Mouse (Mus musculus): ENCODE data around the gene Gm45261. TPM values are rescaled to one million over a fixed set of nuclear protein-coding genes. Genes with fewer than 3 reads are reported as not detected.
A peak's percentile ranks its signal among the peaks of the same experiment; 100 is the strongest.

Gene Gm45261
- total RNA-seq (2021), result not detected
- long read RNA-seq, experiment 1, result 0 reads
- long read RNA-seq, experiment 2, result 0 reads

DNA sequence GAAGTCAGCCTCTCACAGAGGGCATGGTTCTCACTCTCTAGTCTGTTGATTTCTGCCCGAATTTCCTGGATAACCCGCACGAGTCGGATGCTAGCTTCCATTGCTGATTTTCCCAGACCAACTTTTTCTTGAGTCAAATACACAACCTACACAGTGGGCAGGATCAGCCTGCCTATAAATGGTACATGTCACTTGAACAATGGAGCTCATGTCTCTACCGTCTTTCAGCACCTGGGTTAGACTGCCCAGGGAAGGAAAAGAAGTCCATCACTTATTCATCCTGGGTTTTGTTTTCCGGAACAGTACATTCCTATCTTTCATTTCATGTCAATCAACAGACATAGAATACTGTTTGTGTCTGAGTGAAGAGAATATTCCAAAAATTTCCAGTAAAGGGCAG lies at the start of gene Gm45261:
Gm45261 (minus strand) TSS at position 101 of the 400 bp plus-strand sequence.
- DNase-seq, result no peak

DNA sequence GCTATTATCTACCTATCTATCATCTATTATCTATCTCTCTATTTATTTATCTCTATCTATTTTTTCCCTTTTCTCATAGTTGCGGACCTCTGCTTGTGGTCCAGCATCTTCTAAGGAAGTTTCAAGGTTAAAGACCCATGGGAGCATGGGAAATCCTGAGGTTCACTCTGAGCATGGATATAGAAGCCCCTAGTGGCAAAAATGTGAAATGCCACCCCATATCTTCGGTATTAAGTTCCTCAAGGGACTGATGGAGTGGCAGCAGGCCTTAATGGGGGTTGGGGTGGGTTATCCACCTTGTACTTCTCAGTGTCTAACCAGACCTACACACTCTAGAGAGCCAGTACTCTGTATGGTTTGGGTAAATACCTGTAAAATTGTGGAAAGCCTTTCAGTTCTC lies 43.5 kb upstream of the Gm45261 start:
- no peak for DNase-seq

DNA sequence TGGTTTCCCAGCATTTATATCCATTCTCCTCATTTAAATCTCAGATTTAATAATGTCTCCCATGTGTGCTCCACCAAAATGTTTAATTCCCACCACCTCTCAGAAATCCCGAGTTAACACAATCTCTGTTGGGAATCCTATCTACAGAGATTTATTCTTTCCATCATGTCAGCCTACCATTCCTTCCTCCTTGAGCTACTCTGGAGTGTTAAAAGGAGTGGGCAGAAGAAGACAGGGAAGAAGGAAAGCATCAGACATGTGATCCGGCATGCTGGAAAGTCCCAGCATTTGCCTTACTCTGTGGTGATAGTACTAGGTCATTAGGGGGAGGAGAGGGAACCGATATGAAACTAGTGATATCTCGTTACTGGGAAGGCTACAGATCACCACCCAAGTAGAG lies 42.8 kb upstream of the Gm45261 start:
- DNase-seq, result no peak

DNA sequence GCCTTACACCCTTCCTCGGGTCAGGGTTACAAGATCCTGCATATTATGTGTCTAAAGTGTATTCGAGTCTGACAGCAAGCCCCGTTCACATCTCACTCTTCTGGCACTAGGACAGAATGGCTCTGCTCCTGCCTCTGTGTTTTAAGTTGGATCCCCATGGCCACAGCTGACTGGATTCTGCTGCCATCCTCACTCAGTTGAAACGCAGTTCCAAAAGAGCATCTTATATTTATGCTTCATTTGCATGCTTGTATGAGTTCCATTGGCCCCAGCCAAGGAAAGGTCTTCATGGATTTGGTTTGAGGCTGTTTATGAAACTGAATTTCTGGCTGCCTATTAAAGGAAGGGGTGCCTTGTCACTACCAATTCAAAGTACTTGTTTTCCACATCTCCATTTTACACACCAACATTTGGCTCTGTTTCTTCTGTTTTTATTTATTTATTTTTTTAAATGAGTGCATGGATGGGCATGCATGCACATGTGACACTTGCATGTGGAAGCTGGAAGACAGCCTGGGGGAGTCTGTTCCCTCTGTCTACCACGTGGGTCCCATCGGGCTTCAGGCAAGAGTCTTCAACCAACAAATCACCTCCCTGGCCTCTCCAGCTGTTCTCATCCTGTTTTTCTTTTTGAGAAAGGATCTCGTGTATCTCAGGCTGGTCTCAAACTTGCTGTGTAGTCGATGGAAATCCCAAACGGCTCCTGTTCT lies 41.4 kb upstream of the Gm45261 start:
- DNase-seq, result no peak

DNA sequence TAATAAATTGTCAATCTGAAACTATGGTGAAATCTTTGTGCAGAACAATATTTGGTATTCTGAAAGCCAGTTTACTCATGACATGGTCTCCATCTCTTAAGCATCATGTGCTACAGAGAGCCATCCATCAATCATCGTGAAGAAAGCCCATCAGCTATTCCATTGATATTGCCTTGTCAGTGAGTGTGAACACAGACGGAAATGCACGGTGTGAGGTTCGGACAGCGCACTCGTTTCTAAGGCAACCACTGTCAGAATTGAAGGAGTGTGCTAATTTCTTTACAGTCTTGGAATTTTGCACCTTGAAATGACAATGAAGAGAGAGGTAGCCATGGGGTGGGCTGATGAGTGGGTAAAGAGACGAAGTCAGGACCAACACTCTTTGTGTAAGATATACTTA lies 38.0 kb upstream of the Gm45261 start:
- no peak for DNase-seq

DNA sequence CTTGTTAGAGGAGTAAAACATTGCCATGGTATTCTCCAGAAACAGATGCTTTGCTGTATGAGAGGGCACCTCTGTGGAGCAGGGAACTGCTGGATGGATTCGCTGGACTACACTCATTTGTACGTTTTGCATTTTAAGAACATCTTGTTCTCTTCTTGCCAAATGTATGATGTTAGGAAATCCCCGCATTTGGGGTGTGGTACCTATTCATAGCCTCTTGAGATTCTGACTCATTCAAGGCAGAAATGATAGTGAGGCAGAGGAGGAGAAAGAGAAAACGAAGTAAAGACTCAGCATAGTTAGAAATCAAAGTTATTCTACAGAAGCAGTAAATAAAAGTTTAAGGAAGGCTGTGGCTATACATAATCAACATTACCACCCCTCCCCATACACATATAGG lies 35.1 kb upstream of the Gm45261 start:
- DNase-seq, result peak in 1 of 2 experiments; percentile 16

DNA sequence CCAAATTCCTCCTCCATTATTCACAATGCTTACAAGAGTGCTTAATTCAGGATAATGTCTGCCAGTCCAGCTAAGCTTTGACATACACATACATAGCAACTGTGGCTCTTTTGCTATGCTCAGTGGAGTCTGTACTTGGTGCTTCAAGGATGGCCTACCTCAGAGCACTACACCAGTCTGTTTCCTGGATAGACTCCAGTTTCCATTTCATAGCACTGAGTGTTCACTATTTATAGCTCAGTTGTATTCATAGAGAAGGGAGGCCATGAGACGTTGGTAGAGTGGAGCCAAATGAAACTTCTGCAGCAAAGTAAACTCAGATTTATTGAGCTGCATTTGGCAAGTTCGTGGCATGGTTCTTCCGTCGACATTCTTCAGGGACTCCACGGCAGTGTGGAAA lies 22.2 kb upstream of the Gm45261 start:
- peak; percentile 43 to 49 for DNase-seq

DNA sequence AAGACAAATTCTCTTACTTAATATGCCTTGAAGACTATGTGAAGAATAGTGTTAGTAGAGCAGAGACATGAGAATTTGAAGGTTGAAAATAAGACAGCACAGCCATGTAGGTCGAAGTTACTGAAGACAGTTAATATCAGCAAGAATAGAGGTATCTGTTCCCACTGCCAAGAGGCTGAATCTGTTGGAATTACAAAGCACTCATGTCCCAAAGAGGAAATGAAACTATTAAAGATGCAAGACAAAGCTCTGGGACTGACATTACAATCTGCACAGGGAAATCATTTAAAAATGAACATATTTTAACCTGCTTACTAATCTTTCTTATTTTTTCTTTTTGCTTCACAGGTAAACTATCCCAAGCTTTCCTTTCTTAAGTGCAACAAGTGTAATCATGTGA lies 13.7 kb upstream of the Gm45261 start:
- DNase-seq, result no peak

DNA sequence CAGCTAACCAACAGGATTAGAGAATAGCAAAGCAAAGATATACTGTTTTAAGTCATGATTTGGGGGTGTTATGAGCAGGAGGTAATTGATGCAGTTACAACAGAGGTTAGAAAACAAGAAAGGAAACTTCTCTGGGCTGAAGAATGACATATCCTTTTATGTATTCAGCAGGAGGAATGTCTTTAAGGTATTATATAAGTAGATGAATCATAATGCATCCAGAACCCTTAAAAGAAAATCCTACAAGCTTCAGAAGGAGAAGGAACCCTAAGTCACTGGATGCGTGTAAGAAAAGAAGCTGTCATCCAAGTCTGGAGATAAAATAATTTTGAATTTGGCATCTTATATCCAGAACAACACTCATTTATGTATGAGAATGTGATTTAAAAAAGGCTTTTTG lies 11.1 kb upstream of the Gm45261 start:
- DNase-seq, result no peak

DNA sequence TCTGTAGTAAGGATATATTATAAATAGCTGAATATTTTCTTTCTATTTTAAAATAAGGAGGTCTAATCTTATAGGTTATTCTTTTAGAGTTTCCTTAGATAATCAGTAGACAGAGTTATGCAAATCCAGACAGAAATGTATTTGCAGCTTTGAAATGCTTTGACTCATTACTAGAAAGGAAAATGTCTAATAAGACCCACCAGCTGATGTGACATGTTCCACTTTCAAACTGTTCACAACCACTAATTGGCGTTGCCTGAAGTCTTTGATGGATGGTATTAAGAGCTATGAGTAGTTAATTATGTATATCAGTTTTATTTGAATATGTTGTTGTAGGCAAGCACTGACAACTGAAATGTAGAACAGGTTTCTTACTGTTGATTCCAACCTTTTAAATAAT lies 1.3 kb downstream of the Gm45261 start:
- DNase-seq, result no peak

DNA sequence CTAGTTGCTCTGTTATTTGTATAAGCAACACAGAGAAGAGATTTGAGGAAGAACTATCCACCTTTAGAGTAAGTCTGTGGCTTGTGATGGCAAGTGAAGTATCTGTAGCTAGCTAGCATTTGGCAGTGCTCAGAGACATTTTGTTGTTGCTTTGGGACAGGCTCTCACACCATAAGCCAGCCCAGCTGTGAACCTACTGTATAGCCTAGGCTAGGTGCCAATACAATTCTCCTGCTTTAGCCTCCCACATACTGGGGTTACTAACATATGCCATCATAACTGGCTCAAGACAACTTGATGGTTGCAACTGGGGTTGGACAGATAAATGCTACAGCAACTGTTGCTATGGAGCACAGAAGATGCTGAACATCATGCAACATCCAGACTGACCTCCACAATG lies 1.8 kb downstream of the Gm45261 start:
- no peak for DNase-seq

DNA sequence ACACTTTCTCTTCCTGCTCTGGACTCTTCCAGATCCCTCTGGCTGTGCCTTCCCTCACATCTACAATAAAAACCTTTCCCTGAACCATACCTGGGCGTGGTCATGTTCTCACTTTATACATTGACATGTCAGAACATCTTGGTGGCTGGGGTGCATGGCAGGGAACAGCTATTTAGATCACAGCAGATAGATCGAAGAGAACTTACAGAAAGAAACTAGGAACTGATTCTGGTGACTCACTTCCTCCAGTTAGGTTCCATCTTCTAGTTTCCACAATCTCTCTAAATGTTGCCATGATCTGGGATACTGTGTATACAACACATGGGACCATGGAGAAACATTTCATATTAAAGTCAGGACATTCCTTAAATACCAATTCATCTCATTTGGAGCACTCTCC lies 7.3 kb downstream of the Gm45261 start:
- no peak for DNase-seq

DNA sequence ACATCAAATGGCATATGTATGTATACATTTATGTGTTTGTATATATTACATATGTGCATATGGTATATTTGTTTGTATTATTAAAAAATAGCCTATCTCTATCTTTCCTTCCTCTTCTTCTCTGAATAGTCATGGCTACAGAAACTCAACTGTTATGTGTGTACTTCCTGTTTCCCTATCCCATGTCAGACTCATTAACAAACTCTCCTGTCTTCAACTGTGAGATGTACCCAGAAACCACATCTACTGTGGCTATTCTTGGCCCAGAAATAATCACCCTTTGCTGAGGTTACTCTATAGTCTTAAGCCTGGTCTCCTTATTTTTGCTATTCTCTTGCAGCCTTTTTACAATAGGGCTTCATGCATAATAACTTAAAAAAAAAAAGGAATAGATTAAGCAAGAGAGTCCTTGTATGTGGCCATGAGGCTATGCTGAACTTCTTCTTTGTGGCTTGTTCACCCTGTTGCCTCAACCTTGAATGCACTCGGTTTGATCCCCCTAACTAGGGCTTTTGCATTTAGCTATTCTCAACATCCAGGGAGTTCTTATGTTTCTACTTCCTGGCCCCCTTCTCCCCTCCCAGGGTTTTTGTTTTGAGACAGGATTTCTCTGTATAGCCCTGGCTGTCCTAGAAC lies 9.2 kb downstream of the Gm45261 start:
- DNase-seq, result no peak

DNA sequence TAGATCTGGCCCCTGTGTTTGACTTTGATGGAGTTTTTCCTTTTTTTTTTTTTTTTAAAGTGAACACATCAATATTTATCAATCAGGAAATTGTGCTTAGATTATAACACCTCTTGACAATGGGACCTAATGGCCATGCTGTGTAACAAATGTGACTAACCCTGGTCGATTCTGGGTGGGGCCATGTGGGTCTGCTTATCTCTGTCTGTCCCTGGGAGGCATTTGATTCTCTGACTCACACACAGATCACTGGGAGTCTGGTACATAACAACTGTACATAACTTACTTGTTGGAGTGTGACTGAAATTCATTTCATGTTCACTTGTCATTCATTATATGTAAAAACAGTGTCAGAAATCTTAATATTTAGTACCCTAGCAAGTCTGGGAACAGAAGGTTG lies 13.7 kb downstream of the Gm45261 start:
- DNase-seq, result no peak

DNA sequence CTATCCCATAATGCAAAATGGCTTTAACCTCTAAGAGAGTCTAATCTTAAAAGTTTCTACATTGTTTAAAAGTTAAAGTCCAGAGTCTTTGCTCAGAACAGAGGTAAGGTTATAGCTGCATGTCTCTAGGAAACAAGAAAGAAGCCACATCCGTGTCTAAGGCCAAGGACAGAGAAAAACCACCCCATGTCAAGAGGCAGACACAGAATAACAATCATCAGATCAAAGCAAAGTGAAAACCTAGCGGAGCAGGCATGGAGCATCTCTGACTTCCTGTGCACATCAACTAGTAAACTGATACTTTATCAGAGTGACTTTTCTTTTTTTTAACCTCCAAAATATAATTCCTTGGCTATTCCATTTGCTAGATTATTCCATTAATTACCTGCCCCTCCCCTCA lies 20.3 kb downstream of the Gm45261 start:
- no peak for DNase-seq

DNA sequence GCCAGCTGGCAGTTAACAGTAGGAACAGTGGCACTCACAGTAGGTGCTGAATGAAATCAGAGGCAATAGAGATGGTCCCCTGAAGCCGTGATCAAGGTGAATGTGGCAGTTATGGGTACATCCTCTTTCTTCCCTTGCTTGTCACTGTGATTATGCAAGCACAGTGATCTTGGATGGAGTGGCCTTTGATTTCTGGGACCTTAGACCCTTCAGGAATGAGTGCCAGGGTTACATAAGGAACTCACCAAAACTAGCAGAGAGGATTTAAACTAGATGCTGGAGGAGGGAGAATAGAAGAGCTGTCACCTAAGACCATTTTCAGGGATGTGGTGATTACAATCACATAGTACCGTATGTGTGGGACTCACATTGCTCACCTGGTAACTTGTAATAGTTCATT lies 22.7 kb downstream of the Gm45261 start:
- DNase-seq, result no peak

DNA sequence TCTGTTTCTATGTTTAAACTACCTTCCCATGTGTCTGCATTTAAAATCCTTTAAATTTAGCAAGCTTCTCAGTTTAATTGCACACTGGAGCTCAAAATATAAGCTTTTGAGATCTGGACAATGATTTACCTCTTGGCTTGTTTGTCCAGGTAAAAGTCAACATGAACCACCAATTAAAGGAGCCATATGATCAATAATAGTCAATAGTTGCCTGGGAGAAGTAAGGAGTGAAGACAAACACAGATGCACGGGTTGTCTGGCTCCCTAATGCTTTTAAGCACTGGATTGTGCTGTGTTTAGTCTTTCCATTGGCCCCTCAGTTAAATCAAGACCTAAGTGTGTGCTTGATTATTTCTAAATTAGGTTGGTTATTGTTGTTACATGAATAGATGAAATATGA lies 33.3 kb downstream of the Gm45261 start:
- no peak for DNase-seq

DNA sequence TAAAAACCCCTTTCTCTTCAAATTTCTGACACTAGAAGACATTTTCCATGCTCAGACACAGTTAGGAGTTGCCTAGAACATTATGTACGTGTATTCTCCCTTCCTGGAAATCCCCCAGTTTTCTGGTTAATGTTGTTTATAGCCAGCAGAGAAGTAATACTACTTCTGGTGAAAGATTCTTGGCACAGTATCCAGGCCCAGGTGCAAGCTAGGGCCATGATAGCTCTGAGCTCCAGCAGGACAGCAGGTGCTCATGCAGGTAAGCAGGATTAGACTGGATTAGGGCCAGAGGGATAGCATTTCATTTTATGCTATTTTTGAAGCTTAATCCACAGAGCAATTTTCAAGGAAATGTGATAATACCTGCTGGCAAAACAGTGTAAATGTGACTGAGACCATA lies 33.8 kb downstream of the Gm45261 start:
- DNase-seq, result no peak

DNA sequence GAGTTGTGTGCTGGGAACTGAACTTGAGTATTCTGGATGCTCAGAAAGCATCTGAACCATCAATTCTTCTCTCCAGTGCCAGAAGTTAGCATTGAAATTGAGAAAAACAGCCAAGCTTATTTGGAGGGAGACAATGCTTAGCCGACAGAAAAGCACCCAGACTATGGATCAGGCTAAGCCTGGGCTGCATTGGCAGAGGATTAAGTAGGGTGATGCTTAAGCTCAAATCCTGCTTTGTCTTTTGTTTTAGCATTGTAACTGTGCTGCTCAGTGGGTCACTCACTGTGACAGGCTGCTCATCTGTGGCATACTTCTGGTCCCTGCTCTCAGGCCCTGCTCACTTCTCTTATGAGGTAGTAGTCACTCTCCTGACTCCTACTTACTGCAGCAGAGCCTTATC lies 36.6 kb downstream of the Gm45261 start:
- DNase-seq, result no peak

DNA sequence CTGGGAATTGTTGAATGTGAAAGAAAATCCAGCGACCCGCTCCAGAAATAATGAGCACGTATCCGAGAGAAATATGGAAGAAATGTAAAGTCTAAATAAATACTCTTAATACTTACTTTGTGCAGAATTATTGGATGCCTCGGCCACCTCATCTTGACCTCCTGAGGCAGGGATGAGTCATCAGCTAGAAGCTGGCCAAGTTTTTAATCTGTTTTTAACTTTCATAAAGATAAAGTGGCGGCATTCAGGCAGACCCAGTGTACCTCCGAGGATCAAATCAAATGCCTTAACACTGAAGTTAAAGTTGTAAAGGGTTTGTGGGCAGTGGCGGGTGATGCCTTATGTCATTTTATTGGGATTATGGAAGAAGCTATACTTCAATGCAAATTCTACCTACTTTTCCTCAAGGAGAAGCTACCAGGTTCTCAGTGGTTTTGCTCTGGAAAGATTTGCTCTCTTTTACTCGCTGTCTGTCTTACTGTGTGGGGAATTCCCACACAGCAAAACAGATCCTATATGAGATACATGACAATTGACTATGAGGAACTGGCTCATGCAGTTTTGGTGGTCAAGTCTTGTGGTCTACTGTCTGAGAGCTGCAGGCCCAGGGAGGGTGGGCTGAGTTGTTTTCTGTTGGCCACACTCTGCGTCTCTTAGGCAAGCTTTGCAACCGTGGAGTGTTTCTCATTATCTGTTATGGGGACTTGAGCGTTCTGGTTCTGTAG lies 42.8 kb downstream of the Gm45261 start:
- DNase-seq, result no peak

DNA sequence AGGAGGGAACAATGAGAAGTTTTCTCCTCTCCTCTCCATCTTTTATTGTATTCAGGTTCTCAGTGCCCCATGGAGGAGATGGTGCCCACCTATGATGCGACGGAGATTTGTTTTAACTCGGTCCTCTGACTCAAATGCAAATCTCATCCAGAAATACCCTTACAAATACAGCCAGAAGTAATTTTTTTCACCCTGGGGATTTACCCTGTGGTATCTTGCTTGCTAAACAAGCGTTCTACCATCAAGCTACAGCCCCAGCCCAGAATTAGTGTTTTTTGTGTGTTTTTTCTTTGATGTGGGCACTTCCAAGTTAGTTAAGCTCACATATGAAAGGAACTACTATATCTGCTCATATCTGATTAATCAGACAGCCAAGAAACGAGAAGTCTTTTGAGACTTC lies 44.9 kb downstream of the Gm45261 start:
- no peak for DNase-seq

DNA sequence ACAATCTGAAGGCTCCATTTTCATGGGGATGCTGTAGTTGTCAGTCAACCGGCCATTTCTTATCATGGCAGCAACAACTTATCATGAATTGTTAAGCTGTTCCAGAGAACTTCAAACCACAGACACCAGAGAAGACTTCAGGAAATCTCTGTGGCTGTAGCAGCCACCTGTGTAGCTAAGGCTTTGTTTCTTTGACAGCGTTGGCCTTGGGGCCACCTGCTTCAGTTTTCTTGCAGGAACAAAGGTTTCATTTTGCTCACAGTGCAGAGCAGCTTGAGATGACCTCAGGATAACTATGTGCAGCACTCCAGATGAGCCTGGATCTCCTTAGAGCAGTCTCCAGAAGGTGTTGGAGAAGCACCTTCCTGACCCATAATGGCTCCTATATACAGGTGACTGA lies 48.7 kb downstream of the Gm45261 start:
- DNase-seq, result no peak

DNA sequence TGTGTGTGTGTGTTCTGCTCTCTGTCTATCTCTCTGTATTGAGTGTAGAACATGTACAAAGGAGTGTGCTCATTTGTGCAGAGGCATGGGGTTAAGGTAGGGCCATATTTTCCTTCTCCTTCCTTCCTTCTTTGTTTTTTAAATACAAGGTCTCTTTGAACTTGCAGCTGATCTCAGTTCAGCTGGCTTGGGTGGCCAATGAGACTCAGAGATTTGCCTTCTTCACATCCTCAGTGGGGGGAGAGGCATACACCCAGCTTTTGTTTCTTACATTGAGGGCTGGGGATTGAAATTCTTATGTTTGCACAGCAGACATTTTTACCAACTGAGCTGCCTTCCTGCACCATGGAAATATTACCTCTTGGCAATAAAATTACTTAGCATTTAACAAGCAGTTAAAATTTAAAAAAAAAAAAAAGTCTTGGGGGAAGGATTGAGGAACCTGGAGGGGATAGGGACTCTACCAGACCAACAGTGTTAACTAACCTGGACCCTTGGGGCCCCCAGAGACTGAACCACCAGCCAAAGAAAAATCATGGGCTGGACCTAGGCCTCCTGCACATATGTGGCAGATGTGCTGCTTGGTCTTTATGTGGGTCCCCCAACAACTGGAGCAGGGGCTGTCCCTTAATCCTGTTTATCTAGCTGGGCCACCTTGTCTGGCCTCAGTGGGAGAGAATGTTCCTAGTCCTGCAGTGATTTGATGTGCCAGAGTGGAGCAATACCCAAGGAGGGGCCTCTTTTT lies 50.8 kb downstream of the Gm45261 start:
- DNase-seq, result no peak

All from heart, adult 18-20 months (tissue).